ENCODE assay signal across 7 mouse cellular contexts in genomic region chr9:72530824-72531223, GRCm38 (mm10). TPM values are rescaled to one million over a fixed set of nuclear protein-coding genes. Genes with fewer than 3 reads are reported as not detected.
A peak's percentile ranks its signal among the peaks of the same experiment; 100 is the strongest.
DNase-seq lines count a peak whose midpoint lies in the region; ATAC-seq and TF ChIP-seq lines count a peak whose summit lies in the region.

No protein-coding gene starts in this region.

- H3K4me3 ChIP-seq in testis, adult 2 months (ENCODE audit: control insufficient read depth, low read depth, low read length) = peak overlapping the region; percentile 97
- peak overlapping the region; percentile 91 for H3K4me3 ChIP-seq in embryonic facial prominence, embryonic 15.5 days (replicated peaks)
- peak overlapping the region; percentile 71 for H3K4me3 ChIP-seq in heart, embryonic 16.5 days (ENCODE audit: low read length)
- peak overlapping the region; percentile 98 for H3K4me3 ChIP-seq in midbrain, embryonic 15.5 days

- peak overlapping the region; percentile 97 for H3K9ac ChIP-seq in embryonic facial prominence, embryonic 15.5 days
- H3K9ac ChIP-seq in heart, embryonic 16.5 days (ENCODE audit: low read length) = peak overlapping the region; percentile 93
- peak overlapping the region; percentile 97 for H3K9ac ChIP-seq in midbrain, embryonic 15.5 days

- DNase-seq in testis, postnatal 10 days (ENCODE audit: low spot score) = no peak
- peak; percentile 68 to 80 for DNase-seq in kidney, postnatal 25 days
- DNase-seq in frontal cortex, postnatal 10 days (ENCODE audit: low spot score in 2 of 2) = no peak

- H3K27me3 ChIP-seq in testis, adult 2 months (ENCODE audit: control insufficient read depth, insufficient read depth, low read length) = no peaks in the 10 kb centered on the region
- no peaks in the 10 kb centered on the region for H3K27me3 ChIP-seq in embryonic facial prominence, embryonic 15.5 days
- no peaks in the 10 kb centered on the region for H3K27me3 ChIP-seq in heart, embryonic 16.5 days (ENCODE audit: control insufficient read depth, insufficient read depth, low read length)
- no peaks in the 10 kb centered on the region for H3K27me3 ChIP-seq in midbrain, embryonic 15.5 days (replicated peaks)

- 20% methylated on average over 4 of the region's 4 CpGs for WGBS in embryonic facial prominence, embryonic 15.5 days
- WGBS in heart, embryonic 16.5 days = 44% methylated on average over 4 of the region's 4 CpGs
- WGBS in midbrain, embryonic 15.5 days = 27% methylated on average over 4 of the region's 4 CpGs

- H3K36me3 ChIP-seq in testis, adult 2 months (ENCODE audit: control insufficient read depth, insufficient read depth, low read length) = no peaks in the 10 kb centered on the region
- no peaks in the 10 kb centered on the region for H3K36me3 ChIP-seq in embryonic facial prominence, embryonic 15.5 days
- no peaks in the 10 kb centered on the region for H3K36me3 ChIP-seq in heart, embryonic 16.5 days (ENCODE audit: control insufficient read depth, insufficient read depth)
- H3K36me3 ChIP-seq in midbrain, embryonic 15.5 days (replicated peaks) = no peaks in the 10 kb centered on the region

- TF ChIP-seq POLR2A in testis, adult 2 months (IDR thresholded peaks at IDR 0.05; ENCODE audit: control insufficient read depth, low read depth, low read length) = no peak

- peaks cover 12% of the 10 kb centered on the region for H3K4me1 ChIP-seq in testis, adult 2 months (ENCODE audit: control insufficient read depth, insufficient read depth, low read length)
- H3K4me1 ChIP-seq in embryonic facial prominence, embryonic 15.5 days = peaks cover 10% of the 10 kb centered on the region
- H3K4me1 ChIP-seq in heart, embryonic 16.5 days (ENCODE audit: control insufficient read depth, insufficient read depth, low read length) = peaks cover 13% of the 10 kb centered on the region
- H3K4me1 ChIP-seq in midbrain, embryonic 15.5 days = peaks cover 14% of the 10 kb centered on the region

- TF ChIP-seq CTCF in testis, adult 2 months (IDR thresholded peaks at IDR 0.05; ENCODE audit: control insufficient read depth, insufficient read depth, insufficient replicate concordance, low read depth, low read length) = no peak

- ATAC-seq in embryonic facial prominence, embryonic 15.5 days (ENCODE audit: insufficient number of reproducible peaks, low FRiP score, low TSS enrichment, low read depth) = peak; percentile 8; the same call in 1 of the 2 replicates
- no peak for ATAC-seq in heart, embryonic 16.5 days (replicated peaks; ENCODE audit: extremely low read depth, insufficient read depth, low FRiP score)
- ATAC-seq in midbrain, embryonic 15.5 days (replicated peaks) = peak; percentile 16; the same call in 1 of the 2 replicates

- H3K9me3 ChIP-seq in embryonic facial prominence, embryonic 15.5 days (replicated peaks) = no peaks in the 10 kb centered on the region
- H3K9me3 ChIP-seq in heart, embryonic 16.5 days (replicated peaks; ENCODE audit: control insufficient read depth, low read length) = no peaks in the 10 kb centered on the region
- H3K9me3 ChIP-seq in midbrain, embryonic 15.5 days = no peaks in the 10 kb centered on the region

- H3K27ac ChIP-seq in testis, adult 2 months (ENCODE audit: control insufficient read depth, insufficient read depth, low read depth, low read length) = peak overlapping the region; percentile 87
- H3K27ac ChIP-seq in embryonic facial prominence, embryonic 15.5 days (replicated peaks) = peak overlapping the region; percentile 100
- peak overlapping the region; percentile 97 for H3K27ac ChIP-seq in heart, embryonic 16.5 days (ENCODE audit: low read length)
- peak overlapping the region; percentile 100 for H3K27ac ChIP-seq in midbrain, embryonic 15.5 days

- peak overlapping the region; percentile 63 for H3K4me2 ChIP-seq in embryonic facial prominence, embryonic 15.5 days (replicated peaks)
- H3K4me2 ChIP-seq in heart, embryonic 16.5 days (ENCODE audit: low read depth, low read length) = peak overlapping the region; percentile 77
- H3K4me2 ChIP-seq in midbrain, embryonic 15.5 days = peak overlapping the region; percentile 81

RNA-seq across cellular contexts. Expression of gene Rfx7, which starts 1.2 kb away (rescaled TPM):
- 5.6 and 6.4 TPM in 2 replicates for polyA plus RNA-seq in testis, adult 2 months (2012; rRNA removed)
- polyA plus RNA-seq in embryonic facial prominence, embryonic 15.5 days (2015; fragmentation: Nextera tagmentation; extraction: Ambion mirVana) = 9.8 and 10.3 TPM in 2 replicates
- polyA plus RNA-seq in heart, embryonic 16.5 days (2015; fragmentation: Nextera tagmentation; extraction: Ambion mirVana) = 6.8 and 7.0 TPM in 2 replicates
- 17.0 and 17.9 TPM in 2 replicates for polyA plus RNA-seq in midbrain, embryonic 15.5 days (2015; fragmentation: Nextera tagmentation; extraction: Ambion mirVana)

RNA-seq across cellular contexts. Expression of gene Tex9, which starts 38.8 kb away (rescaled TPM):
- 29.3 and 38.0 TPM in 2 replicates for polyA plus RNA-seq in testis, adult 2 months (2012; rRNA removed)
- polyA plus RNA-seq in embryonic facial prominence, embryonic 15.5 days (2015; fragmentation: Nextera tagmentation; extraction: Ambion mirVana) = 25.8 and 32.0 TPM in 2 replicates
- 14.4 and 15.2 TPM in 2 replicates for polyA plus RNA-seq in heart, embryonic 16.5 days (2015; fragmentation: Nextera tagmentation; extraction: Ambion mirVana)
- 32.6 and 37.3 TPM in 2 replicates for polyA plus RNA-seq in midbrain, embryonic 15.5 days (2015; fragmentation: Nextera tagmentation; extraction: Ambion mirVana)

Comparison
In these comparisons a context has a peak if more than half of its experiments do, and no peak if none do; other contexts are left out.
1. DNase-seq: peak in kidney, postnatal 25 days (2 of 2); none in testis, postnatal 10 days (single experiment) and frontal cortex, postnatal 10 days (0 of 2).
2. Peak in every context shown above with its lines, with median percentiles within 50 percentile points of each other: H3K27ac ChIP-seq, H3K4me3 ChIP-seq, H3K4me2 ChIP-seq and H3K9ac ChIP-seq.